Mouse (Mus musculus) induced T-regulatory cell, adult 2 months (primary cell): Measurements from ENCODE around the gene Elmo3.
A peak's percentile ranks its signal among the peaks of the same experiment; 100 is the strongest.

ENCODE experiments used
- DNase-seq: peaks from one replicate; pipeline ENCODE4 v3.0.0-alpha.2; 2012; ENCODE audit warnings: low read depth

Gene Elmo3

DNA sequence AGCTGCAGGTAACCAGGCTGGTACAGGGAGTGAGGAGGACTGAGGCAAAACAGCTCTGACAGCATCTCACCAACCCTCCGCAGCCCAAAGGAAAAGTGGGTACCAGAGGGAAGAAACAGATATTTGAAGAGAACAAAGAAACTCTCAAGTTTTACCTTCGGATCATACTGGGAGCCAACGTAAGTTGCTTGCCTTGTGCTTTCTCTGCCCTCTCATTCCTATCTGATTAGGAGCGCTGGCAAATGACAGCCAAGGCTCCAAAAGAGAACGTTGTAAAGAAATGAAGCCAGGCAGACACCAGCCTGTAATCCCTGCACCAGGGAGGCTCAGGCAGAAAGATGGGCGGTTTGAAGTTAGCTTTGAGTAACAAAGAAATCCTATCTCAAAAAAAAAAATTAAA lies 21.6 kb downstream of the Elmo3 start:
- no peak for DNase-seq

DNA sequence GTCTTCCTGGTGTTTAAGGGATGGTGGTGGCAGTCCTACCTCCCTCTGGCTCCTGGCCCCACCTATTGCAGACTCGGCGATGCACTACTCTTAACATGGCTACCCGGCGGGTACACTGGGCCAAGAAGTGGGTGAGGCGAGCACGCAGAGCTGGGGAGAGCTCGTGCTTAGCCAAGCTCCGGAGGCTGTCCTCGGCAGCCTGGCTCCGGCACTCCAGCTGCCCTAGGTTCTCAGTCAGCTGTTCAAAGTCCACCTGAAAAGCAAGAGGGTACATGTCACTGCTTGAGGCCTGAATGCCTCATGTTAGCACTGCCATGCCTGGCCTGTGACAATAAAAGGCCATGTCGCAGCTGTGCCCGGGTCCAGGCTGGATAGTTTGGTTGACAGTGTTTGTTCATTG lies 24.9 kb downstream of the Elmo3 start:
- no peak for DNase-seq

DNA sequence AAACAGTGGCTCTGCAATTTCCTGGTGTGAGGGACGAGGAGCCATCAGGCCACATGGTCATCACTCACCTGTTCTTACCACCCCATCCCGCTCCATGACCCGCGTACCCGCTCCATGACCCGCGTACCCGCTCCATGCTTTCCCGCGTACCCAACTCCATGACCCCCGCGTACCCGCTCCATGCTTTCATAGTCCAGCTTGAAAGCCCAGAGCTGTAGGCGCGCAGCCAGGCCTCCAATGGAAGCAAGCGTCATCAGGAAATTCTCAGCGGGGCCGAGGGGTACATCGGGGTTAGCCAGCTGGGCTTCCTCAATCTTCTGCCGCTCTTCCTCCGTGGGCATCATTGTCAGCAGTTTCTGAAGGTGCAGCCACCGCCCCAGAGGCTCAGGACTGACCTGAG lies 26.1 kb downstream of the Elmo3 start:
- DNase-seq = no peak

DNA sequence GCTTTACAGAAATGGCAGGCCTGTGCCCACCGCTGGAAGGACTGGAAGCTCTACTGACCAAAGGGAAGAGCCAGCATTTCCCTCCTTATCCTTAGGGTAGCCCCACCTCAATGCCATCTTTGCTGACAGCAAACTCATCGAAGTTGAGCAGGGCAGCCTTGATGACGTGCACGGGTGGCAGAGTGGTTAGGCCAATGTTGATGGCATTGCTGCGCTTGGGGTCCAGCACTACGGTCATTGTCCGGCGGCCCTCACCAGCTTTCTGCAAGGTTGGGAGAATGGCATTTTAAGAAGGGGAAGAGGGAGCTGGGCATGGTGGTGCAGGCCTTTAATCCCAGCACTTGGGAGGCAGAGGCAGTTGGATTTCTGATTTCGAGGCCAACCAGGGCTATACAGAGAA lies 26.5 kb downstream of the Elmo3 start:
- DNase-seq = no peak

- no peak for DNase-seq
These were observed 27.1 kb downstream of the Elmo3 start for GRCm38 (mm10) chr8:105332523-105332922.

DNA sequence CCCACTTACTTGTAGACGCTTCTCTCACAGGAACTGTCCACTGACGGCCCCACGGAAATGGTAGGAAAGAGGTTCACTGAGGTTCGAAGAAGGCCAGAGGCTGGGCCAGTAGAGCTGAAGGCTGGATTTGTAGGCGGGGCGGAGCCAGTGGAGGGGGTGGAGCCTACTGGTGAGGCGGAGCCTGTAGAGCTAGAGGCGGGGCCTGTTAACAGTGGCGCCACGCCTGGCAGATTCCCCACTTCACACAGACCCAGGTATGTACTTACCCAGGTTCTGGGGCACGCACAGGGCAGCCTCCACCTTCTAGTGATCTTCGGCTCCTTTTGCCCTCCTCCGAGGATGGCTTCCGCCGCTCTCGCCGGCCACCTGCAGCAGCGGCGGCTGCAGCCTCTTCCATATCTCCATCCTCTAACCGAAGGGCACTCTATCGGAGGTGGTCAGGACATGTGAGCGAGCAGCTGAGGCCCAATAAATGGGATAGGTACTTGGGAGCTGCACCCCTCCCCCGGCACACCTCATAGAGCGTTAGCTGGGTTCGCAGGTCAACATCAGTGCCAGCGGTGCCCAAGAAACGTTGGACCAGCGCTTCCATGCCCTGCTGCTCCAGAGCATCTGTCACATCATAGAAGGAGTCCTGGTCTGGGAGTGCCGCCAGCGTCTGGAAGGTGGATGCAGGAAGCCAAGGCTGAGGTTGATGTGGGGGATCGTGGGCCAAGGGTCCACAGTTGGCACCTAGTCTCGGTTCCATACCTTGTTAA lies 31.2 kb downstream of the Elmo3 start:
- no peak for DNase-seq

DNA sequence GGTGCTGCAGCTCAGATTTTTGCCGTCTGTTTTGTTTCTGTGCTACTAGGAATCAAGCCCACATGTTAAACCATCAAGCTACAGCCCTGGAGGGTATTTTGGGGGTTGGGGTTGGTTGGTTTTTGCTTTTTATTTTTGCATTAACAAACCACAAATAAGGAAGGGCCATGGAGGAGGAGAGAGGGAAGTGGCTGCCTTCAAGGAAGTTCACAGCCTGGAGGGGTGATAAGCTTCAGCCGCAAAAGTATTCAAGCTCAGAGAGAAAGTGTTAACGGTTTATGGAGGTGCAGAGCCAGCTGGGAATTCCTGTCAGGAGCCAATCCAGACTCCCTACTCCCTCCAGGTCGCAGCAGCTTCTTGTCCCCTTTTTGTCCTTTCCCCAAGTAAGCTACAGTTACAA lies 33.6 kb downstream of the Elmo3 start:
- DNase-seq = no peak

DNA sequence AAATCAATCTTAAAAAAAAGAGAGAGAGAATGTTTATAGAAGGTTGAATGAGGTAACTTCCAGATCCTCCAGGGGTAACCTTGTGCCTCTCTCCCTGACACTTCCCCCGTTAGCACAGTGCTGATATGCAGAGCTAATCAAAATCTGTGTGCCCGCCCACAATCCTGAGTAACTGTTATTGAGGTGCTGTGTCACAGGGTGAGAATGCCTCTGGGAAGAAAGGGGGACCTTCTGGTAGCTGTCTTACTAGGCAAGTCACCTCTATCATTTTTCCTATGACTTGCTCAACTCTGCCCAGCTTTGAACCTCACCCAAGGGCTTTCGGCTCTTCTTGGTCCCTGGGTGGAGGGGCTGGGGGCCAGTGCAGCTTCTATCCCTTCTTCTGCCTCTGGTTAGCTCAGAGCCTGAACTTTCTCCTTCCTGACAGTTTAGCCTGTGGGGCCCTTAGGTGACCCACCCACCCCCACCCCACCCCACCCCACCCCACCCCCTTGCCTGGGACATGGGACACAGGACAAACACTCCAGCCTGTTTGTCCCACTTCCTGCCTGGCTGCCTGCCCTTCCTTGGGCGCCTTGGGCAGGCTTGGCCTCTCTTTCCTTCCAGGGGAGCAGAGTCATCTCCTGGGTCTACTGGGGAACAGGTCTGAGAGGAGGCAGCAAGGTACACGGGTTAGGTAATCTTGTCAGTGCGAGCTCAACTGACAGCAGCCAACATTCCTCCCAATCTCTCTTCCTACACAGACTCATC lies 34.7 kb downstream of the Elmo3 start:
- no peak for DNase-seq

GRCm38 (mm10) chr8:105341399-105341798 lies 36.0 kb downstream of the Elmo3 start:
- no peak for DNase-seq

DNA sequence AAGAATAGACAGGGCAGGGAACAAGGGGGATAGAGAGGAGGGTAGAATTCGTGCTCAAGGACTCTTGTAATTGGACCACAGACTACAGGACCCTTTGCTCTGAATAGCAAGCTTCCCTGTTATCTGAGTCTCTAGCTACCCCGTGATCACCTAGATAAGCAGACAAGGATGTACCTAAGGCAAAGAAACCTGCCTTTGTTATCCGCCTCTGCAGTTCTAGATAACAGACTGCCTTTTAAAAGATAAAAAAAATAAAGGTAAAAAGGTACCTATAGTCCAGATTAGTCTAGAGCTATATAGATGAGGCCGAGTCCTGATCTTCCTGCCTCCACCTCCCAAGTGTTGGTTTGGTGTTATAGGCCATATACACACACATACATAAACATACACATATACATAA lies 37.4 kb downstream of the Elmo3 start:
- DNase-seq = no peak

DNA sequence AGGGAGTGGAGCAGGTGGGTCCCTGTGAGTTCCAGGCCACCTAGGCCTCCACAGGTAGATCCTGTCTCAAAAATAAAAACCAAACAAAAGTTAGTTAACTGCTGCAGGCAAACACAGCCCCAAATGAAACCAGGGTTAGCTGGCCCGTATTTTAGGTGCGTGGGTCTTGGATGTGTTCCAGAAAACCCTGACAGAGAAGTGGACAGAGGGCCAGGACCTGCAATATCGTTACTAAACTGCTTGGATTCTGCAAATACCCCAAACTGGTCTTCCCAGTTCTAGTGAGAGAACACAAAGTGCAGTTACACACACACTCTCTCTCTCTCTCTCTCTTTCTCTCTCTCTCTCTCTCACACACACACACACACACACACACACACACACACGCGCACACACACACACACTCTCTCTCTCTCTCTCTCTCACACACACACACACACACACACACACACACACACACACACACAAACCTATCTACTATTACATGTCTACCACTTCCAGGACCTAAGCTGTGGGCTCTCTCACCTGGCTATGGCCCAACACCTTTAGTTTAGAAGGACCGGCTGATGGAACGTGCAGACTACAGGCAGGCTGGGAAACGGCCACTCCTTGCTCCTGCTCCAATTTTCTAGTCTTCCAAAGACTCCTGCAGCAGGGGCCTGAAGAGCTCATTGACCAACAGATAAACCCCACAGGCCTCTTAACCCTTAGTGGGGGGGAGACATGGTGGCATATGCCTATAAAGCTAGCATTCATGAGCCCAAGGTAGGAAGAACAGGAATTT lies 38.6 kb downstream of the Elmo3 start:
- no peak for DNase-seq

- DNase-seq = peak; percentile 19
These were observed 39.9 kb downstream of the Elmo3 start for GRCm38 (mm10) chr8:105345061-105345975.

- no peak for DNase-seq
These were observed 41.4 kb downstream of the Elmo3 start for GRCm38 (mm10) chr8:105346611-105347427.

GRCm38 (mm10) chr8:105347428-105348221 lies 42.2 kb downstream of the Elmo3 start, which contains the start of gene Fhod1:
Fhod1 (minus strand) TSS chr8:105347953.
- DNase-seq = peak; percentile 97

GRCm38 (mm10) chr8:105348450-105349095 lies 43.2 kb downstream of the Elmo3 start, which contains the start of gene Slc9a5:
Slc9a5 (plus strand) TSS chr8:105348843.
- no peak for DNase-seq

DNA sequence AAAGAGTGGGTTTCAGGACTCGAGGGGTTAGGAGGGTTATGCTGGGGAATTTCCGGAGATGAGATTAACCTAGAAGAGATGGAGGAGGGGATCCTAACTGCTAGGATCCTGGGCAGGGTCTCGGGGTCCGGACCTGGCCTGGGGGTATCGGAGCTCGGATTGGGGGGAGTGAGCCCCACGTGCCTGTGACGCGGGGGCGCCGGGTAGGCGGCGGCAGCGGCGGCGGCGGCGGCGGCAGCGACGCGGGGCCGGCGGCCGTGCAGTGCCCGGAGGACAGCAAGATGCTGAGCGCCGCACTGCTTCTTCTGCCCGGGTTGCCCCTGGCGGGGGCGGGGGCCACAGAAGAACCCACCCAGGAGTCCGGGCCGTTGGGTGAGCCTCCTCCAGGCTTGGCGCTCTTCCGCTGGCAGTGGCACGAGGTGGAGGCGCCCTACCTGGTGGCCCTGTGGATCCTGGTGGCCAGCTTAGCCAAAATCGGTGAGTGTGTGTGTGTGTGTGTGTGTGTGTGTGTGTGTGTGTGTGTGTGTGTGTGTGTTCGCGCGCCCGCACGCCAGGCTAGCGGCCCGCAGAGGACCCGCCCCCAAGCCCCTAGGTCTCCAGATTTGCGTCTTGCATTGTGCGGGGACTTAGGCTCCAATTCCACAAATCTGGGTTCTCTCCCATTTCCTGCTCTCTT lies 43.8 kb downstream of the Elmo3 start:
- DNase-seq = peak; percentile 67

- DNase-seq = no peak
These were observed 44.8 kb downstream of the Elmo3 start for GRCm38 (mm10) chr8:105350186-105350585.

DNA sequence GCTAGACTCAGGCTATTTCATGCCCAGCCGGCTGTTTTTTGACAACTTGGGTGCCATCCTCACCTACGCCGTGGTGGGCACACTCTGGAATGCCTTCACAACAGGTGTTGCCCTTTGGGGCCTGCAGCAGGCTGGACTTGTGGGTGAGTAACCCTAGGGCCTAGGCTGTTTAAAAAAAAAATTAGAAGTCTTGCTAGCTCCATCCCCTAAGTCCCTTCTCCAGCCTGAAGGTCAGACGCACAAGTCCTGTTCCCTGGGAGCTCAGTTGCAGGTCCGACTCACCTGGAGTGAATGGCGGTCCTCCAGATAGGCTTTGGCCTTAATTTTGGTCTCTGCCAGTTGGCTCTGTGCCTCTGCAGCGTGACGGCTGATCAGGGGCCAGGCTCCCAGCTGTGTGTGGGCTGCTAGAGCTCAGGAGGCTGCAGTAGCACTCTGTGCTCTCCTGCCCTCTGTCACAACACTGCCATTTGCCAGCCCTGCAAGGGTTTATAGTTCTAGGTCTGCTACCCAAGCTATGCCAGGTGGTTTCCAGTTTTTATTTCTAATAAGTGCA lies 48.3 kb downstream of the Elmo3 start:
- no peak for DNase-seq
